Mouse (Mus musculus) testis, postnatal 14 days (tissue): ENCODE results near the gene Med28.

Experiments used
- DNase-seq: peaks from one replicate; pipeline ENCODE4 v3.0.0; 2021; ENCODE audit warnings: low spot score

Gene Med28

GRCm38 (mm10) chr5:45512908-45513307 lies 7.1 kb upstream of the Med28 start:
- no peak for DNase-seq

- no peak for DNase-seq
These were observed 6.5 kb upstream of the Med28 start for GRCm38 (mm10) chr5:45513511-45513910.

GRCm38 (mm10) chr5:45514599-45514998 lies 5.4 kb upstream of the Med28 start:
- no peak for DNase-seq

GRCm38 (mm10) chr5:45515151-45515743 lies 4.8 kb upstream of the Med28 start:
- no peak for DNase-seq

- DNase-seq, result no peak
These were observed 731 bp downstream of the Med28 start for GRCm38 (mm10) chr5:45520809-45521110.

- no peak for DNase-seq
These were observed 1.6 kb downstream of the Med28 start for GRCm38 (mm10) chr5:45521601-45522000.

- DNase-seq, result no peak
These were observed 5.1 kb downstream of the Med28 start for GRCm38 (mm10) chr5:45525101-45525500.

GRCm38 (mm10) chr5:45526338-45526737 lies 6.3 kb downstream of the Med28 start:
- no peak for DNase-seq

GRCm38 (mm10) chr5:45529696-45530095 lies 9.7 kb downstream of the Med28 start:
- DNase-seq, result no peak

GRCm38 (mm10) chr5:45534319-45535098 lies 14.5 kb downstream of the Med28 start:
- peak; percentile 17 for DNase-seq

- DNase-seq, result no peak
These were observed 15.1 kb downstream of the Med28 start for GRCm38 (mm10) chr5:45535177-45535576.

- peak; percentile 52 for DNase-seq
These were observed 19.5 kb downstream of the Med28 start for GRCm38 (mm10) chr5:45539502-45539901.

- DNase-seq, result no peak
These were observed 23.3 kb downstream of the Med28 start for GRCm38 (mm10) chr5:45543374-45543773.

- DNase-seq, result no peak
These were observed 29.6 kb downstream of the Med28 start for GRCm38 (mm10) chr5:45549586-45549985.

GRCm38 (mm10) chr5:45564054-45564453 lies 44.0 kb downstream of the Med28 start:
- no peak for DNase-seq

- DNase-seq, result no peak
These were observed 45.8 kb downstream of the Med28 start for GRCm38 (mm10) chr5:45565829-45566228.

GRCm38 (mm10) chr5:45572816-45573215 lies 52.8 kb downstream of the Med28 start:
- DNase-seq, result no peak

- no peak for DNase-seq
These were observed 56.7 kb downstream of the Med28 start for GRCm38 (mm10) chr5:45576716-45577115.

- no peak for DNase-seq
These were observed 57.3 kb downstream of the Med28 start for GRCm38 (mm10) chr5:45577376-45577775.
